Mouse (Mus musculus): ENCODE data around the gene Tagln. TPM values are rescaled to one million over a fixed set of nuclear protein-coding genes. Genes with fewer than 3 reads are reported as not detected.

Tagln gene
- polyA plus RNA-seq, 1 experiment = 18.3 TPM

- H3K4me1 ChIP-seq (ENCODE audit: control insufficient read depth, insufficient read depth, low read length) = peaks cover 4% of the 10 kb centered on the region; the same call in 1 of the 2 replicates
- H3K27me3 ChIP-seq (ENCODE audit: control insufficient read depth, insufficient read depth, low read length) = no peaks in the 10 kb centered on the region
- TF ChIP-seq CTCF (IDR thresholded peaks at IDR 0.05; ENCODE audit: control insufficient read depth, insufficient read depth, insufficient replicate concordance, low read depth, low read length) (no peak), POLR2A (IDR thresholded peaks at IDR 0.05; ENCODE audit: control insufficient read depth, low read depth, low read length) (no peak)
- H3K27ac ChIP-seq (ENCODE audit: control insufficient read depth, insufficient read depth, low read depth, low read length) = no peak overlapping the region
- H3K4me3 ChIP-seq (ENCODE audit: control insufficient read depth, low read depth, low read length) = no peak overlapping the region
- no peaks in the 10 kb centered on the region; the same call in 1 of the 2 replicates for H3K36me3 ChIP-seq (ENCODE audit: control insufficient read depth, insufficient read depth, low read length)
Measured at GRCm38 (mm10) chr9:45979778-45980177, 43.9 kb upstream of the Tagln start.

GRCm38 (mm10) chr9:45976884-45977283 lies 41.0 kb upstream of the Tagln start:
- Histone ChIP-seq H3K4me1 (ENCODE audit: control insufficient read depth, insufficient read depth, low read length) (no peaks in the 10 kb centered on the region), H3K4me3 (ENCODE audit: control insufficient read depth, low read depth, low read length) (no peak overlapping the region), H3K27me3 (ENCODE audit: control insufficient read depth, insufficient read depth, low read length) (no peaks in the 10 kb centered on the region), H3K36me3 (ENCODE audit: control insufficient read depth, insufficient read depth, low read length) (no peaks in the 10 kb centered on the region; the same call in none of the 2 replicates), H3K27ac (ENCODE audit: control insufficient read depth, insufficient read depth, low read depth, low read length) (no peak overlapping the region)
- TF ChIP-seq POLR2A (IDR thresholded peaks at IDR 0.05; ENCODE audit: control insufficient read depth, low read depth, low read length) = no peak
- no peak for TF ChIP-seq CTCF (IDR thresholded peaks at IDR 0.05; ENCODE audit: control insufficient read depth, insufficient read depth, insufficient replicate concordance, low read depth, low read length)

DNA sequence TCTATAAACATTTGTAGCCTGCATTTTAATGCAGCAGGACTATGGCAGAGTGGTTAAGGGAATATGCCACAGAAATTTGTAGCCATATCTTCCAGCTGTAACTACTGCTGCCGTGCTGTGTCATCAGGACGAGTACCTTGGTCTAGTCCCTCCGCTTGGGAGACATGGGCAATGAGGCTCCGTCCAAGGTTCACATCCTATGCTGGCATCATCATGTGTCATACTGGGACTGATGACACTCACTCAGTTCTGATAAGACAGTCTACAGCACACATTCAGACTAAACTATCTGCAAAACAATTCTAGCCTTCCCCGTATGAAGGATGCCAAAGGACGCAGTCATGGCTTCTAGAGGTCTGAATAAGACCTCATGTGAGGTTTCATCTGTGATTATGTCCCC lies 27.7 kb upstream of the Tagln start:
- H3K27ac ChIP-seq (ENCODE audit: control insufficient read depth, insufficient read depth, low read depth, low read length) = no peak overlapping the region
- H3K27me3 ChIP-seq (ENCODE audit: control insufficient read depth, insufficient read depth, low read length) = no peaks in the 10 kb centered on the region
- no peaks in the 10 kb centered on the region for H3K4me1 ChIP-seq (ENCODE audit: control insufficient read depth, insufficient read depth, low read length)
- peaks cover under 1% of the 10 kb centered on the region for H3K36me3 ChIP-seq (ENCODE audit: control insufficient read depth, insufficient read depth, low read length)
- H3K4me3 ChIP-seq (ENCODE audit: control insufficient read depth, low read depth, low read length) = no peak overlapping the region
- no peak for TF ChIP-seq POLR2A (IDR thresholded peaks at IDR 0.05; ENCODE audit: control insufficient read depth, low read depth, low read length)
- no peak for TF ChIP-seq CTCF (IDR thresholded peaks at IDR 0.05; ENCODE audit: control insufficient read depth, insufficient read depth, insufficient replicate concordance, low read depth, low read length)

GRCm38 (mm10) chr9:45961855-45962254 lies 26.0 kb upstream of the Tagln start:
- TF ChIP-seq CTCF (IDR thresholded peaks at IDR 0.05; ENCODE audit: control insufficient read depth, insufficient read depth, insufficient replicate concordance, low read depth, low read length) (no peak), POLR2A (IDR thresholded peaks at IDR 0.05; ENCODE audit: control insufficient read depth, low read depth, low read length) (no peak)
- Histone ChIP-seq H3K4me3 (ENCODE audit: control insufficient read depth, low read depth, low read length) (no peak overlapping the region), H3K4me1 (ENCODE audit: control insufficient read depth, insufficient read depth, low read length) (no peaks in the 10 kb centered on the region), H3K27me3 (ENCODE audit: control insufficient read depth, insufficient read depth, low read length) (no peaks in the 10 kb centered on the region), H3K27ac (ENCODE audit: control insufficient read depth, insufficient read depth, low read depth, low read length) (no peak overlapping the region), H3K36me3 (ENCODE audit: control insufficient read depth, insufficient read depth, low read length) (no peaks in the 10 kb centered on the region)

DNA sequence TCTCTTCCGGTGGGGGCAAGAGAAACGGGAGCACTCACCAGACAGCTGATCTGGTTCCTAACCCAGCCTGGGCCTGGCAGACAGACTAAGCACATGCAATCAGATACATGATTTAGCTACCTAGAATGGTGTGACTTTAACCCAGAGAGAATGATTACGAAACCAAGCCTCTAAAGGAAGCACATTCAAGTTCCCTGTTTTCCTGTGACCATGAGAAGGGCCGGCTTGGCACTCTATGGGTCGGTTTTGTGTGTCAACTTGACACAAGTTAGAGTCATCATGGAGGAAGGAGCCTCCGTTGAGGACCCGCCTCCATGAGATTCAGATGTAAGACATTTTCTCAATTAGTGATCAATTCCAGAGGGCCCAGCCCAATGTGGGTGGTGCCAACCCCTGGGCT lies 23.8 kb upstream of the Tagln start:
- Histone ChIP-seq H3K27me3 (ENCODE audit: control insufficient read depth, insufficient read depth, low read length) (no peaks in the 10 kb centered on the region), H3K4me1 (ENCODE audit: control insufficient read depth, insufficient read depth, low read length) (peaks cover 3% of the 10 kb centered on the region; the same call in 1 of the 2 replicates), H3K4me3 (ENCODE audit: control insufficient read depth, low read depth, low read length) (no peak overlapping the region), H3K27ac (ENCODE audit: control insufficient read depth, insufficient read depth, low read depth, low read length) (no peak overlapping the region), H3K36me3 (ENCODE audit: control insufficient read depth, insufficient read depth, low read length) (no peaks in the 10 kb centered on the region)
- TF ChIP-seq POLR2A (IDR thresholded peaks at IDR 0.05; ENCODE audit: control insufficient read depth, low read depth, low read length) (no peak), CTCF (IDR thresholded peaks at IDR 0.05; ENCODE audit: control insufficient read depth, insufficient read depth, insufficient replicate concordance, low read depth, low read length) (no peak)

DNA sequence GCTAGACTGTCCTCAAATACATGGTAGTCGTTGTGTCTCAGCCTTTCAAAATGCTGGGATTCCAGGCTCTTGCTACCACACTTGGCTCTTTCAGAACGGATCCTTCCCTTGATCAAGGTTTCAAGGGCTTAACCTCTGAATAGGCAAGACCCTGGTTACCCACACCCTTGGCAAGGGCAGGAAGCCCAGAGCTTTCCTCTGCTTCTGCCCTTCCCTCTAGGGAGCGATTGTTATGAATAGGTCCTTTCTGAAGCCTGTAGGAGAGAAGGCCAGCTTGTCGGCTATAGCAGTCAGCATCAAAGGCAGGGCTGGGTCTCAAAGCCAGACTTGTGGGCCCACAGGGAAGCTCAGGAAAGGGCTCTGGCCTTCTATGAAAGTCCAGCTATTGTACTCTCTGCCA lies 23.0 kb upstream of the Tagln start:
- Histone ChIP-seq H3K4me3 (ENCODE audit: control insufficient read depth, low read depth, low read length) (no peak overlapping the region), H3K27ac (ENCODE audit: control insufficient read depth, insufficient read depth, low read depth, low read length) (no peak overlapping the region), H3K27me3 (ENCODE audit: control insufficient read depth, insufficient read depth, low read length) (no peaks in the 10 kb centered on the region)

GRCm38 (mm10) chr9:45958023-45958670 lies 22.3 kb upstream of the Tagln start:
- Histone ChIP-seq H3K4me3 (ENCODE audit: control insufficient read depth, low read depth, low read length) (no peak overlapping the region), H3K4me1 (ENCODE audit: control insufficient read depth, insufficient read depth, low read length) (peaks cover 3% of the 10 kb centered on the region), H3K27me3 (ENCODE audit: control insufficient read depth, insufficient read depth, low read length) (no peaks in the 10 kb centered on the region), H3K27ac (ENCODE audit: control insufficient read depth, insufficient read depth, low read depth, low read length) (no peak overlapping the region), H3K36me3 (ENCODE audit: control insufficient read depth, insufficient read depth, low read length) (no peaks in the 10 kb centered on the region)
- TF ChIP-seq CTCF (IDR thresholded peaks at IDR 0.05; ENCODE audit: control insufficient read depth, insufficient read depth, insufficient replicate concordance, low read depth, low read length) (no peak), POLR2A (IDR thresholded peaks at IDR 0.05; ENCODE audit: control insufficient read depth, low read depth, low read length) (no peak)

More for the DNA sequence above, 23.0 kb upstream of the Tagln start:
- TF ChIP-seq POLR2A (IDR thresholded peaks at IDR 0.05; ENCODE audit: control insufficient read depth, low read depth, low read length) = no peak
- no peak for TF ChIP-seq CTCF (IDR thresholded peaks at IDR 0.05; ENCODE audit: control insufficient read depth, insufficient read depth, insufficient replicate concordance, low read depth, low read length)
- Histone ChIP-seq H3K36me3 (ENCODE audit: control insufficient read depth, insufficient read depth, low read length) (no peaks in the 10 kb centered on the region), H3K4me1 (ENCODE audit: control insufficient read depth, insufficient read depth, low read length) (peaks cover 3% of the 10 kb centered on the region; the same call in 1 of the 2 replicates)
